Comparison of ENCODE assay signal across 10 mouse cellular contexts in the genomic region with DNA sequence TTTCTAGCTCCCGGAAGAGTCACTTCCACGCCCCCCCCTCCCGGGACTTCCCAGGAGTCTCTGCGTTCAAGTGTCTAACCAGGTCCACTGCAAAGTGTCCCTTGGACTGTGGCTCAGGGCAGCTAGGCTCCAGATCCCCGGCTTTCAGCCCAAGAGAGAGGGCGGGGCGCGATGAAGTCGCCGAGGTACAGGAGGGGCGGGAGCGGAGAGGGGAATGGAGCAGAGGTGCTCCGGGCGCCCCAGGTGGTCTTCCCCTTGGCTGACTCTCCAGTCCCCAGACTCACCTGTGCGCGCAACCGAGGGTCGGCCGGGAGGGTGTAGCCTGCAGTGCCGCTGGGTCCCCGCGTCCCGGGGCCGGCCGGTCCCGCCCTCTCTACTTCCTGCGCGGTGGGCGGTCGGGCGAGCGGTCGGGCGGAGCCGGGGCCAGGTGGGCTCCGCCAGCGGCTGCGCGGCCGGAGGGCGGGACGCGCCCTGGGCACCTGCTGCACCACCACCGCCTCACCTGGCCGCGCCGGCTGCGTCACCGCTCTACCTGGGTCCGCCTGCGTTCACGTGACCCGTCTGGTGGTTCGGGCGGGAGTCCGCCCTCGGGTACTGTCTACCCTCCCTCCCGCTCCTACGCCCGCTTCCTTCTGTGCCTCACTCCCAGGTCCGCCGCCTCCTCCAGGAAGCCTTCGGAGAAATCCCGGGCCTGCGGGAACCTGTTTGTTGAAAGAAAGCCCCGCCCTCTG. TPM values are rescaled to one million over a fixed set of nuclear protein-coding genes. Genes with fewer than 3 reads are reported as not detected.
A peak's percentile ranks its signal among the peaks of the same experiment; 100 is the strongest.
DNase-seq lines count a peak whose midpoint lies in the region; ATAC-seq lines count a peak whose summit lies in the region.
"Had no signal": no experiment of that assay in that cellular context is flagged by ENCODE, and none has a peak within 500 bp of the region (broad histone marks: within the 10 kb centered on the region; RNA-seq: fewer than 3 reads in every experiment).

No protein-coding gene starts in this region.

- under 1% methylated on average over 57 of the region's 66 CpGs for WGBS in heart, embryonic 10.5 days
- WGBS in embryonic facial prominence, embryonic 10.5 days: under 1% methylated on average over 66 of the region's 66 CpGs
- WGBS in liver, embryonic 12.5 days (ENCODE audit: insufficient replicate concordance): 2% methylated on average over 25 of the region's 66 CpGs
- whole genome bisulfite sequencing in neural tube, embryonic 13.5 days: under 1% methylated on average over 57 of the region's 66 CpGs

- no peaks in the 10 kb centered on the region for H3K36me3 ChIP-seq in heart, embryonic 10.5 days
- no peaks in the 10 kb centered on the region for H3K36me3 ChIP-seq in embryonic facial prominence, embryonic 10.5 days (replicated peaks)
- no peaks in the 10 kb centered on the region for H3K36me3 ChIP-seq in liver, embryonic 12.5 days
- no peaks in the 10 kb centered on the region for H3K36me3 ChIP-seq in neural tube, embryonic 13.5 days

- peaks cover 35% of the 10 kb centered on the region for H3K4me1 ChIP-seq in heart, embryonic 10.5 days
- peaks cover 44% of the 10 kb centered on the region for H3K4me1 ChIP-seq in embryonic facial prominence, embryonic 10.5 days
- 0 out of 2 replicates have a peak, but pooled peaks cover 5% of the 10 kb centered on the region for H3K4me1 ChIP-seq in liver, embryonic 12.5 days
- peaks cover 8% of the 10 kb centered on the region for H3K4me1 ChIP-seq in neural tube, embryonic 13.5 days (replicated peaks)

- peak overlapping the region; percentile 71 for H3K4me3 ChIP-seq in heart, embryonic 10.5 days
- peak overlapping the region; percentile 62 for H3K4me3 ChIP-seq in embryonic facial prominence, embryonic 10.5 days
- peak overlapping the region; percentile 54 for H3K4me3 ChIP-seq in liver, embryonic 12.5 days
- H3K4me3 ChIP-seq in neural tube, embryonic 13.5 days: peak overlapping the region; percentile 43

- H3K4me2 ChIP-seq in liver, embryonic 12.5 days: peak overlapping the region; percentile 67
- H3K4me2 ChIP-seq in neural tube, embryonic 13.5 days: peak overlapping the region; percentile 69

- peak overlapping the region; percentile 76 for H3K27ac ChIP-seq in heart, embryonic 10.5 days
- peak overlapping the region; percentile 63 for H3K27ac ChIP-seq in embryonic facial prominence, embryonic 10.5 days (replicated peaks)
- no peak overlapping the region for H3K27ac ChIP-seq in liver, embryonic 12.5 days
- H3K27ac ChIP-seq in neural tube, embryonic 13.5 days (replicated peaks): no peak overlapping the region
- H3K27ac ChIP-seq: macrophage had no signal

- no peak for DNase-seq in heart, embryonic 10.5 days (ENCODE audit: low spot score)
- no peak for DNase-seq in heart, postnatal 25 days (ENCODE audit: low spot score)
- DNase-seq in embryonic facial prominence, embryonic 10.5 days (ENCODE audit: low spot score): peak; percentile 67
- no peak for DNase-seq in layer of hippocampus, postnatal 36 days
- no peak for DNase-seq in left cerebral cortex, adult 11 months (ENCODE audit: low spot score)

- H3K27me3 ChIP-seq in heart, embryonic 10.5 days (ENCODE audit: insufficient read depth, poor library complexity, severe bottlenecking): peaks cover 58% of the 10 kb centered on the region
- H3K27me3 ChIP-seq in embryonic facial prominence, embryonic 10.5 days (replicated peaks; ENCODE audit: low read depth, poor library complexity, severe bottlenecking): peaks cover 50% of the 10 kb centered on the region
- H3K27me3 ChIP-seq in liver, embryonic 12.5 days (replicated peaks): peaks cover 56% of the 10 kb centered on the region
- peaks cover 57% of the 10 kb centered on the region for H3K27me3 ChIP-seq in neural tube, embryonic 13.5 days
- H3K27me3 ChIP-seq: CH12.LX had no signal

- no peaks in the 10 kb centered on the region for H3K9me3 ChIP-seq in heart, embryonic 10.5 days
- H3K9me3 ChIP-seq in embryonic facial prominence, embryonic 10.5 days: no peaks in the 10 kb centered on the region
- H3K9me3 ChIP-seq in liver, embryonic 12.5 days (replicated peaks): no peaks in the 10 kb centered on the region
- H3K9me3 ChIP-seq in neural tube, embryonic 13.5 days: no peaks in the 10 kb centered on the region

- intact Hi-C loops in heart, postnatal 25 days (cut with DNase I): loop anchor here (2.0 to 5.0 kb wide), 4 partner anchors 25 to 231 kb away; no protein-coding TSS in a partner anchor

- peak overlapping the region; percentile 39; the same call in 1 of the 2 replicates for H3K9ac ChIP-seq in liver, embryonic 12.5 days
- H3K9ac ChIP-seq in neural tube, embryonic 13.5 days: peak overlapping the region; percentile 52

- peak; percentile 36 for ATAC-seq in inflammation-experienced regulatory T-cells, adult 6 months
- ATAC-seq in liver, embryonic 12.5 days: peak; percentile 20; the same call in 1 of the 2 replicates
- ATAC-seq in neural tube, embryonic 13.5 days (ENCODE audit: low read depth): no peak

RNA-seq across cellular contexts. Expression of a gene that starts 1.8 kb away (rescaled TPM):
- polyA plus RNA-seq in heart, embryonic 10.5 days (2016; fragmentation: Nextera tagmentation; extraction: Ambion mirVana): 3.3 and 7.4 TPM in 2 replicates
- under 1 TPM; 0.36 to 0.62 TPM for total RNA-seq in heart, postnatal 25 days (2021)
- polyA plus RNA-seq in embryonic facial prominence, embryonic 10.5 days (2016; fragmentation: Nextera tagmentation; extraction: Ambion mirVana): 9.9 and 10.3 TPM in 2 replicates
- polyA plus RNA-seq in inflammation-experienced regulatory T-cells, adult 6 months (2017; shearing (Covaris generic)): 1 to 10 TPM in 2 of 3 experiments, under 1 TPM in 1; 0.38 to 8.2 (median 5.6) TPM
- 3.9 and 4.5 TPM in 2 replicates for polyA plus RNA-seq in liver, embryonic 12.5 days (2016; fragmentation: Nextera tagmentation; extraction: Ambion mirVana)
- polyA plus RNA-seq in neural tube, embryonic 13.5 days (2015; fragmentation: Nextera tagmentation; extraction: Ambion mirVana): 1.1 and 1.2 TPM in 2 replicates
- total RNA-seq in layer of hippocampus, postnatal 36 days (2021): under 1 TPM; 0.33 to 0.72 TPM
- total RNA-seq: CH12.LX had no signal
- polyA plus RNA-seq: macrophage had no signal

RNA-seq across cellular contexts. Expression of a gene that starts 36.2 kb away (rescaled TPM):
- not detected in 2 replicates for polyA plus RNA-seq in heart, embryonic 10.5 days (2016; fragmentation: Nextera tagmentation; extraction: Ambion mirVana)
- total RNA-seq in heart, postnatal 25 days (2021): not detected
- not detected in 2 replicates for polyA plus RNA-seq in embryonic facial prominence, embryonic 10.5 days (2016; fragmentation: Nextera tagmentation; extraction: Ambion mirVana)
- polyA plus RNA-seq in inflammation-experienced regulatory T-cells, adult 6 months (2017; shearing (Covaris generic)): not detected
- polyA plus RNA-seq in liver, embryonic 12.5 days (2016; fragmentation: Nextera tagmentation; extraction: Ambion mirVana): not detected in 2 replicates
- polyA plus RNA-seq in neural tube, embryonic 13.5 days (2015; fragmentation: Nextera tagmentation; extraction: Ambion mirVana): not detected in 2 replicates
- under 1 TPM in 1 of 2 experiments, not detected in 1; 0.46 TPM for total RNA-seq in layer of hippocampus, postnatal 36 days (2021)
- total RNA-seq: CH12.LX had no signal
- polyA plus RNA-seq: macrophage had no signal

Comparison
In these comparisons a context has a peak if more than half of its experiments do, and no peak if none do; other contexts are left out.
1. H3K27ac ChIP-seq: peak in heart, embryonic 10.5 days (single experiment) and embryonic facial prominence, embryonic 10.5 days (single experiment); none in liver, embryonic 12.5 days (single experiment) and neural tube, embryonic 13.5 days (single experiment).
2. Peak in every context shown above with its lines, with median percentiles within 50 percentile points of each other: H3K4me3 ChIP-seq.